Mouse (Mus musculus) monocyte, adult 2 months (primary cell): ENCODE results near the gene Hipk3.

ENCODE experiments used
- DNase-seq, 2 experiments: peaks; one replicate each; pipeline ENCODE4 v3.0.0; 2022; ENCODE audit warnings: low spot score in 2 of 2, low read depth in 1 of 2

Gene Hipk3

GRCm38 (mm10) chr2:104413011-104413410 is 81.2 kb downstream of the Hipk3 start:
- DNase-seq = no peak

- no peak for DNase-seq
These were observed 81.8 kb downstream of the Hipk3 start for GRCm38 (mm10) chr2:104412496-104412895.

GRCm38 (mm10) chr2:104411806-104412205 is 82.4 kb downstream of the Hipk3 start:
- DNase-seq = no peak

GRCm38 (mm10) chr2:104410963-104411545 is 83.2 kb downstream of the Hipk3 start, which contains the start of gene D430041D05Rik:
TSS of gene D430041D05Rik (minus strand) at chr2:104411013.
- DNase-seq = no peak

- DNase-seq = no peak
These were observed 84.1 kb downstream of the Hipk3 start for GRCm38 (mm10) chr2:104409851-104410821.

GRCm38 (mm10) chr2:104408351-104408750 is 85.9 kb downstream of the Hipk3 start:
- DNase-seq = no peak

- DNase-seq = no peak
These were observed 86.3 kb downstream of the Hipk3 start for GRCm38 (mm10) chr2:104407913-104408312.

- DNase-seq = no peak
These were observed 90.2 kb downstream of the Hipk3 start for GRCm38 (mm10) chr2:104404036-104404435.

- DNase-seq = no peak
These were observed 95.5 kb downstream of the Hipk3 start for GRCm38 (mm10) chr2:104398651-104399290.

GRCm38 (mm10) chr2:104395961-104396360 is 98.3 kb downstream of the Hipk3 start:
- no peak for DNase-seq

- DNase-seq = no peak
These were observed 99.5 kb downstream of the Hipk3 start for GRCm38 (mm10) chr2:104394769-104395168.

GRCm38 (mm10) chr2:104392700-104393312 is 101.4 kb downstream of the Hipk3 start:
- DNase-seq = no peak

- no peak for DNase-seq
These were observed 105.0 kb downstream of the Hipk3 start for GRCm38 (mm10) chr2:104389231-104389630.

- DNase-seq = no peak
These were observed 108.3 kb downstream of the Hipk3 start for GRCm38 (mm10) chr2:104385941-104386340.

GRCm38 (mm10) chr2:104383589-104383988 is 110.7 kb downstream of the Hipk3 start:
- no peak for DNase-seq

- DNase-seq = no peak
These were observed 111.4 kb downstream of the Hipk3 start for GRCm38 (mm10) chr2:104382813-104383212.

GRCm38 (mm10) chr2:104379304-104379703 is 114.9 kb downstream of the Hipk3 start:
- DNase-seq = no peak

GRCm38 (mm10) chr2:104378791-104379190 is 115.5 kb downstream of the Hipk3 start:
- no peak for DNase-seq

GRCm38 (mm10) chr2:104377990-104378389 is 116.3 kb downstream of the Hipk3 start:
- no peak for DNase-seq
